Mouse (Mus musculus) G1E (cell line): Measurements from ENCODE around the gene Rcor1.

Experiments used
- CTCF ChIP-seq: IDR thresholded peaks from 2 replicates; pipeline ENCODE4 v1.5.1; 2012; ENCODE audit warnings: low read depth, low read length, inconsistent platforms, mixed read lengths
- GATA2 ChIP-seq: IDR thresholded peaks from 2 replicates; pipeline ENCODE4 v1.6.1; 2012; ENCODE audit warnings: low read depth, low read length, inconsistent platforms, borderline replicate concordance
- POLR2AphosphoS5 ChIP-seq: IDR thresholded peaks from 2 replicates; pipeline ENCODE4 v1.6.1; 2012; ENCODE audit warnings: low read depth, low read length, inconsistent platforms; ENCODE audit not compliant: insufficient replicate concordance

DNA sequence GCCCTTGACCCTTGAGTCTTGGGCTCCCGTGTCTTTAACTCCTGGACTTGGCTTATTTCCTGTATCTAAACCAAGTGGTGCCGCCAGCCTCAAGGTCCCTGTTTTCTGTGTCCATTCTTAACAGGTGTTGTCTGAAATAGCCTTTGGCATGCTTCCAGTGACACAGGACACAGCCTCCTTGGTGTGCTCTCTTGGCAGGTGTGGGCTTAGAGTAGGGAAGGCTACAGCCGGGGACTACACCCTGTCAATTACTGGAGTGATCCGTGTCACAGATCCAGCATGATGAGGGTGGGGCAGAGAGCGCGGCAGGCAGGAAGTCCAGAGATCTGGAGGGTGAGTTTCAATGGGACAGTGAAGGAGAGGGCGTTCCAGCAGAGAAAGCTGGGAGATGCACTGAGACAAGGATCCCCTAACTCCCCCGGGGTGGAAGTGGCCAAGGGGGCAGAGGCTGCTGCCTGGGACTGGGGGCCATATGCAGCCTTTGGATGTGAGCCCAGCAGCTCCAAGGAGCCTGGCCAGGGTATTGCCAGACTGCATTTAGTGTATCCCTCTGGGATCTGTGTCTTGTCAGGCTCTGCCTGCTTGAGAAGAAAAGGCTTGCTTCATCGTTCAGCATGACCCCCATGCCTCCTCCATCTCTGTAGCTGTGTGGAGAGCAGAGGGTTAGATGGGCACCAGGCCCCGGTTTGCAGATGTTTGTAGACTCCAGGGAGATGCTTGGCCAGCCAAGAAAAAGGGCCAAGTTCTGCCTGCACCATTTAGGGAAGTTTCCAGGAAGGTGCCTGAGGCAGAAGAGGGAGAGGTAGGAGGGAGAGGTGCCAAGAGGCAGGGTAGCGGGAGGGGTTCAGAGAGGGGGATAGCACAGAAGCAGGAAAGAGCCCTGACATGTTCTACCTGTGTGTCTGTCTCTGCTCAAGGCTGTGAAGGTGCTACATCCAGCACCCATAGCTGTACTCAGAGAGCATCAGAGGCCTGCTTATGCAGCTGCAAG is 30.4 kb upstream of the Rcor1 start:
- TF ChIP-seq CTCF = no peak
- TF ChIP-seq POLR2AphosphoS5 = no peak
- no peak for TF ChIP-seq GATA2
